Mouse (Mus musculus) liver, postnatal 0 days (tissue): ENCODE data around the gene Rplp0.

Source experiments
- CTCF ChIP-seq: sonication (generic); IDR thresholded peaks from 2 replicates; pipeline ENCODE4 v1.5.1; 2016; ENCODE audit warnings: antibody characterized with exemption, low read depth
- EP300 ChIP-seq: IDR thresholded peaks from 2 replicates; pipeline ENCODE4 v1.6.1; 2016; ENCODE audit warnings: antibody characterized with exemption, low read depth, mild to moderate bottlenecking

DNA sequence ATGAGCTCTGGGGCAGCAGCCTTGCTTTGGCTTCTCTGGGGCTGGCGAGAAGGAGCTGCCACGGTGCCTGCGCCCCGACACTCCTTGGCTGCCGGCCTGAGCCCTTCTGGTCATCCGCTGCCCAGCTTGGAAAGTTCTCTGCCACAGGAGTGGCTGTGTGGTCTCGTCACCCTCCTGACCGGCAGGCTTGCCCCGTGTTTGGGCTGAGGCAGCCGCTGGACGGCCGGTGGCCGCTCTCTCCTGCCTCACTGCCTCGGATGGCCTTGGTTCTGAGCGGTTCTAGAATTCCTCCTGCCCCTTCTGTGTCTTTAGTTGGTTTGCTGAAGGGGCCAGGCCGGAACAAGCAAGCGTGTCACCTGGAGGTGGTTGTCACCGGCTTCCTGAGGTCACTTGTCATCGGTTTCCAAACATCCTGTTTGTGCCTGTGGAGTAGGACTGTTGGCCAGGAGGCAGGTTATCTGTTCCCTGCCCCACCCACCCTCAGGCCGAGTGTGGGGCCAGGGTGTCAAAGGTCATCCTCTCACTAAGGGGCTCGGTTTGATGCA is 38.9 kb upstream of the Rplp0 start:
- TF ChIP-seq CTCF, result no peak
- peak; percentile 77 for TF ChIP-seq EP300
